Mouse (Mus musculus): ENCODE measurements around the gene Ufsp2. TPM values are rescaled to one million over a fixed set of nuclear protein-coding genes. Genes with fewer than 3 reads are reported as not detected.

The Ufsp2 gene
- polyA plus RNA-seq, 1 experiment = 29.2 TPM

DNA sequence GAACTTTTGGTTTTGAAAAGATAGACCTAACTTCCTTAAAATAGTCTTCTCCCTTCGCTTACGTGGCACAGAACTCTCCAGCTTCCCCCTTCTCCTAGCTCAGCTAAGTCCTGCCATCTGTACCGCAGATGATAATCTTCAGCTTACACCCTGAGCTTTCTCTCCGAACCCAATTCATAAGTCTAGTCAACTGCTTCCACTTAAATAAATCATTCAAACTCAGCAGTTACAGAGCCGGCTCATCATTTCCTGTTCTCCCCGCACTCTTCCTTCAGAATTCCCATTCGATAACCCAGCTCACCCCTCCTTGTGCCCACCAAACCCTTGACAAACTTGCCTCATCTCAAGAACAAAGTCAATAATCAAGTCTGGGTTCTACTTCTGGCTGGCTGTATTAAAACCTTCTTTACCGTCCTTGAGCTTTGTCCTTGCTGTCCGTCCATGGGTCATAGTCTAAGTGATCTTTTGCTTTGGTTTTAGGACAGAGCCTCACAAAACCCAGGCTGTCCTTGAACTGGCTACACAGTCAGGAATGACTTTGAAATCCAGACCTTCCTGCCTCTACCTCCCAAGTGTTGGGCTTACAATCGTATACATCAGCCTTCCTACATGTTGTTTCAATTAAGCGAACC, 625 bp downstream of the Ufsp2 start:
- Histone ChIP-seq H3K27ac (ENCODE audit: insufficient read depth, low read depth, low read length) (no peak overlapping the region), H3K4me3 (ENCODE audit: insufficient read depth, low read depth, low read length) (peak overlapping the region; percentile 70), H3K36me3 (ENCODE audit: control insufficient read depth, insufficient read depth, low read length) (peaks cover 4% of the 10 kb centered on the region), H3K4me1 (ENCODE audit: control insufficient read depth, insufficient read depth, low read length) (no peaks in the 10 kb centered on the region; the same call in 1 of the 2 replicates), H3K27me3 (replicated peaks; ENCODE audit: control insufficient read depth, insufficient read depth, low read length) (no peaks in the 10 kb centered on the region)
- no peak for TF ChIP-seq CTCF (conservative IDR thresholded peaks at IDR 0.05; ENCODE audit: insufficient read depth, insufficient read length, low read depth, low read length)
- no peak for TF ChIP-seq POLR2A (IDR thresholded peaks at IDR 0.05; ENCODE audit: low read depth, low read length)
- DNase-seq = peak; percentile 4
- 41% methylated on average over 11 of the region's 11 CpGs for WGBS

DNA sequence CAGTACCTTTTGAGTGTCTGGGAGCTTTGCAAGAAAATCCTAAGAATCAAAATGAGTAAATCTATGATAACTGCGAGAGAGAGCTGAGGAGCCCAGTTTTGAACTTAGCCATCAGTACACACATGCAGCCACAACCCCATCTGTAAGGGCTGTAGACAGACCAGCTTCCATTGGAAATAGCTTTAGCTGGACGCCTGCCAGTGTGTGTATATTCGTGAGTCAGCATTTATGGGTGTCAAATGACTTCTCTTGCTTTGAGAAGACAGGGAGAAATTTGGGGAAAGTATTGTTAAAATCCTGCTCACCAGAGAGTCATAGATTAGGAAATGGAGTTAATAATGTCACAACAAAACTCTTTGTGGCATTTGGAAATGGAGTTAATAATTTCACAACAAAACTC, 11.3 kb downstream of the Ufsp2 start:
- Histone ChIP-seq H3K36me3 (ENCODE audit: control insufficient read depth, insufficient read depth, low read length) (peaks cover 8% of the 10 kb centered on the region), H3K4me1 (ENCODE audit: control insufficient read depth, insufficient read depth, low read length) (no peaks in the 10 kb centered on the region), H3K27me3 (replicated peaks; ENCODE audit: control insufficient read depth, insufficient read depth, low read length) (no peaks in the 10 kb centered on the region), H3K27ac (ENCODE audit: insufficient read depth, low read depth, low read length) (no peak overlapping the region), H3K4me3 (ENCODE audit: insufficient read depth, low read depth, low read length) (no peak overlapping the region)
- 57% methylated on average over 3 of the region's 3 CpGs for WGBS
- TF ChIP-seq CTCF (conservative IDR thresholded peaks at IDR 0.05; ENCODE audit: insufficient read depth, insufficient read length, low read depth, low read length) (no peak), POLR2A (IDR thresholded peaks at IDR 0.05; ENCODE audit: low read depth, low read length) (no peak)
- DNase-seq = no peak

DNA sequence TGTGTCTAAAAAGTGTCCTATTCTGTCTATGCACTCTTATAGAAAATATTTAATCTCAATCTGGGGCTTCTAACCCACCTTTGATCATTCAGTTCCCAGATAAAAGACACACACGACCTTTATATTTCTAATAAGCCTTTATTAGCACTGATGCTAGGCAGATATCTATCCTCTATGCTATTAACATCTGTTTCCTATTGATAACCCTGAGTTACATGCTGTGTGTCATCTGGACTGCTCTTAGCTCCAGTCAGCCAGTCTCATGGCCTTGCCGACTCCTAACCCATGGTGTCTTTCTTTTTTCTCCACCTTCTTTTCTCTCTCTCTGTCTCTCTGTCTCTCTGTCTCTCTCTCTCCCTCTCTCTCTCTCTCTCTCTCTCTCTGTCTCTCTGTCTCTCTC, 12.9 kb downstream of the Ufsp2 start:
- 78% methylated on average over 2 of the region's 2 CpGs for WGBS

DNA sequence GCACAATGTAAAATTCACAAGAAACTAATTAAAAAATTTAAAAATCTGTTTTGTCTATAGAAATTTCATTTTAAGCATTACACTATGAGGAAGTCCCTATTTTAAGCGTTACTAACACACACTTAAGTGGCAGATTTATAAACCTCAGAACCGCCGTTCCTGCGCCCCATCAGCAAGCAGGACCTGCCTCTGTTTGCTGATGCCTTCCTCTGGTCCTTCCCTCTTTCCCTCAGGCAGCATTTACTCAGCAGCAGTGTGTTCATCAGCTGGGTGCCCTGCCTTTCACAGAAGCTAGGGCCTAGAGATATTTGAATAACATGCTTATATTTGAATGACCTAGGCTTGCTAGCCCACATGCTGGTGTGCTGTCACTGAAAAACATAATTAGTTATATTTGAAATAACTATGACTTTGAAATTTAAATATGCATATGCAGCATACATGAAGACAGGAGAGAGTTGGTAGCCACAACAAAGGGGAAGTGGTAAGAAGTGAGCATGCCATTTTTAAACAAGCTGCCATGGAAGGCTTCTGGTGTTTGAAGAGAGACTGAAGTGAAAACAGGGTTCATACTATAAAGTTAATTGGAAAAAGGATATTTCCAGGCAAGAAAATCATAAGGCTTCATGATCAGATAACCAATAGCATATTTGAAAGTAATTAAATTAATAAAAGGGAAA, 15.4 kb downstream of the Ufsp2 start:
- H3K4me3 ChIP-seq (ENCODE audit: insufficient read depth, low read depth, low read length) = no peak overlapping the region
- DNase-seq = no peak
- no peak overlapping the region for H3K27ac ChIP-seq (ENCODE audit: insufficient read depth, low read depth, low read length)
- H3K4me1 ChIP-seq (ENCODE audit: control insufficient read depth, insufficient read depth, low read length) = no peaks in the 10 kb centered on the region
- TF ChIP-seq CTCF (conservative IDR thresholded peaks at IDR 0.05; ENCODE audit: insufficient read depth, insufficient read length, low read depth, low read length) (no peak), POLR2A (IDR thresholded peaks at IDR 0.05; ENCODE audit: low read depth, low read length) (no peak)
- peaks cover 5% of the 10 kb centered on the region; the same call in 1 of the 2 replicates for H3K36me3 ChIP-seq (ENCODE audit: control insufficient read depth, insufficient read depth, low read length)
- H3K27me3 ChIP-seq (replicated peaks; ENCODE audit: control insufficient read depth, insufficient read depth, low read length) = no peaks in the 10 kb centered on the region
- WGBS = 92% methylated on average over 4 of the region's 4 CpGs

More for the DNA sequence above, 12.9 kb downstream of the Ufsp2 start:
- Histone ChIP-seq H3K4me3 (ENCODE audit: insufficient read depth, low read depth, low read length) (no peak overlapping the region), H3K4me1 (ENCODE audit: control insufficient read depth, insufficient read depth, low read length) (no peaks in the 10 kb centered on the region), H3K36me3 (ENCODE audit: control insufficient read depth, insufficient read depth, low read length) (peaks cover 8% of the 10 kb centered on the region), H3K27me3 (replicated peaks; ENCODE audit: control insufficient read depth, insufficient read depth, low read length) (no peaks in the 10 kb centered on the region), H3K27ac (ENCODE audit: insufficient read depth, low read depth, low read length) (no peak overlapping the region)
- TF ChIP-seq CTCF (conservative IDR thresholded peaks at IDR 0.05; ENCODE audit: insufficient read depth, insufficient read length, low read depth, low read length) = no peak
- TF ChIP-seq POLR2A (IDR thresholded peaks at IDR 0.05; ENCODE audit: low read depth, low read length) = no peak
- no peak for DNase-seq

DNA sequence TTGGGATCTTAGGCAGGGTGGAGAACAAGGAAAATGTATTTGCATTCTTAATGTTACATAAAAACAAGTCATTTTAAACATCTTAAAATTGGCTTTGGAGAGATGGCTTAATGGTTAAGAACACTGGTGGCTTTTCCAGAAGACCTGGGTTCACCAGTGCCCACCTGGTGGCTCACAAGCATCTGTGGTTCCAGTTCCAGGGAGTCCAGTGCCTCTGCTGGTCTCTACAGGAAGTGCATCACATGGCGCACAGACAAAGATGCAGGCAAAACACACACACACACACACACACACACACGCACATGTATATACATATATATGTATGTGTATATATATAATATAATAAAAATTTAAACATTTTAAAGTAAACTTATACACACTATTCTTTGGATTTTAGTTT, 18.8 kb downstream of the Ufsp2 start:
- H3K27me3 ChIP-seq (replicated peaks; ENCODE audit: control insufficient read depth, insufficient read depth, low read length) = no peaks in the 10 kb centered on the region
- H3K27ac ChIP-seq (ENCODE audit: insufficient read depth, low read depth, low read length) = no peak overlapping the region
- DNase-seq = no peak
- 99% methylated on average over 2 of the region's 2 CpGs for WGBS
- H3K4me1 ChIP-seq (ENCODE audit: control insufficient read depth, insufficient read depth, low read length) = 0 out of 2 replicates have a peak, but pooled peaks cover 1% of the 10 kb centered on the region
- no peak overlapping the region for H3K4me3 ChIP-seq (ENCODE audit: insufficient read depth, low read depth, low read length)
- peaks cover 7% of the 10 kb centered on the region; the same call in 1 of the 2 replicates for H3K36me3 ChIP-seq (ENCODE audit: control insufficient read depth, insufficient read depth, low read length)
- TF ChIP-seq POLR2A (IDR thresholded peaks at IDR 0.05; ENCODE audit: low read depth, low read length) (no peak), CTCF (conservative IDR thresholded peaks at IDR 0.05; ENCODE audit: insufficient read depth, insufficient read length, low read depth, low read length) (peak; percentile 45; the same call in 1 of the 2 replicates)

DNA sequence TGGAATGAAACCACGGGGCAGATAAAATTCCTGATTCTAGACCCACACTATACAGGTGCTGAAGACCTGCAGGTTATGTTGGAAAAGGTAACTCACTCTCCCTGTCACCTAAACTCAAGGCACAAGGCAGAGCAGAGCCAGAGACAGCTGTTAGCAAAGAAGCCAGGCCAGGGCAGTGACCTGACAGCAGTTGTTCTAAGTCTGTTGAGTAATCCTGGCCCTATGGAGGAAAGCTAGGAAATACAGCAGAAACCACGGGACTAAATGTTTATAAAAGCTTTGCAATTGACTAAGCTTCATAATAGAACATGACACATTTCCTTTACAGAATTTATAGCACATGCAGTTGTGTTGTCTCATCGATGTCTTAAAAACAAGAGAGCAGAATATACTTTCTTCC, 20.2 kb downstream of the Ufsp2 start:
- peaks cover 5% of the 10 kb centered on the region; the same call in 1 of the 2 replicates for H3K36me3 ChIP-seq (ENCODE audit: control insufficient read depth, insufficient read depth, low read length)
- DNase-seq = no peak
- TF ChIP-seq POLR2A (IDR thresholded peaks at IDR 0.05; ENCODE audit: low read depth, low read length) = no peak
- no peak for TF ChIP-seq CTCF (conservative IDR thresholded peaks at IDR 0.05; ENCODE audit: insufficient read depth, insufficient read length, low read depth, low read length)
- 74% methylated on average over 3 of the region's 3 CpGs for WGBS
- no peak overlapping the region for H3K4me3 ChIP-seq (ENCODE audit: insufficient read depth, low read depth, low read length)
- H3K4me1 ChIP-seq (ENCODE audit: control insufficient read depth, insufficient read depth, low read length) = peaks cover 7% of the 10 kb centered on the region; the same call in 1 of the 2 replicates
- H3K27ac ChIP-seq (ENCODE audit: insufficient read depth, low read depth, low read length) = no peak overlapping the region
- H3K27me3 ChIP-seq (replicated peaks; ENCODE audit: control insufficient read depth, insufficient read depth, low read length) = no peaks in the 10 kb centered on the region

DNA sequence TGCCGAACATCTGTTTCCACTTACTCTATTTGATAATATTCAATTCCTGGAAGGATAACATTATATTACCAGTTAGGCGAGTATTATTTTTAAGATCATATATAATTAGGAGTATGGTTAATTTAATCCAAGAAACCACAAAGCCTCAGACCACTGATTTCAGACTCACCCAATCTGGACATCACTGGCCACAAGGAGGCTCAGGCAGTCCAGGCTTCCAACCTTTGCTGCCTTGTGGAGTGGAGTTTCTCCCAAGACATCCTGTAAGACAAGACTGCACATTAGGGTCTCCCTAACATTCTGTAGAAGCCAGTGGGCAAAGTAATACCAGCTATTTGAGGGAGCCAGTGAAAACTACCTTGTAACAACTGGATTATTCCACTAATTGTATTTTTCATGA, 22.9 kb downstream of the Ufsp2 start:
- H3K4me1 ChIP-seq (ENCODE audit: control insufficient read depth, insufficient read depth, low read length) = peaks cover 7% of the 10 kb centered on the region; the same call in 1 of the 2 replicates
- H3K27ac ChIP-seq (ENCODE audit: insufficient read depth, low read depth, low read length) = no peak overlapping the region
- H3K27me3 ChIP-seq (replicated peaks; ENCODE audit: control insufficient read depth, insufficient read depth, low read length) = no peaks in the 10 kb centered on the region
- no peak for DNase-seq
- 82% methylated on average over 2 of the region's 2 CpGs for WGBS
- TF ChIP-seq POLR2A (IDR thresholded peaks at IDR 0.05; ENCODE audit: low read depth, low read length) = no peak
- peak; percentile 26; the same call in 1 of the 2 replicates for TF ChIP-seq CTCF (conservative IDR thresholded peaks at IDR 0.05; ENCODE audit: insufficient read depth, insufficient read length, low read depth, low read length)
- H3K36me3 ChIP-seq (ENCODE audit: control insufficient read depth, insufficient read depth, low read length) = peaks cover 5% of the 10 kb centered on the region; the same call in 1 of the 2 replicates
- H3K4me3 ChIP-seq (ENCODE audit: insufficient read depth, low read depth, low read length) = no peak overlapping the region

All from kidney, adult 2 months (tissue).